Mouse (Mus musculus): ENCODE results near the gene Pnmal2.
"Not testable (repeated sequence)": the region's sequence is repeated elsewhere in the genome, so short reads cannot be mapped to it uniquely, and the experiment has no call there.

The Pnmal2 gene

GRCm38 (mm10) chr7:16945419-16945818 lies 937 bp downstream of the Pnmal2 start:
- no peak for DNase-seq (ENCODE audit: low spot score)

- no peak for DNase-seq (ENCODE audit: low spot score)
Measured at GRCm38 (mm10) chr7:16946441-16947348, 2.2 kb downstream of the Pnmal2 start.

- DNase-seq (ENCODE audit: low spot score), result no peak
Measured at GRCm38 (mm10) chr7:16947349-16947895, 2.9 kb downstream of the Pnmal2 start.

- no peak for DNase-seq (ENCODE audit: low spot score)
Measured at GRCm38 (mm10) chr7:16947959-16948361, 3.5 kb downstream of the Pnmal2 start.

GRCm38 (mm10) chr7:16948923-16949458 lies 4.5 kb downstream of the Pnmal2 start:
- DNase-seq (ENCODE audit: low spot score), result no peak

GRCm38 (mm10) chr7:16949908-16950841 lies 5.7 kb downstream of the Pnmal2 start:
- peak; percentile 72 for DNase-seq (ENCODE audit: low spot score)

- peak; percentile 72 for DNase-seq (ENCODE audit: low spot score)
Measured at GRCm38 (mm10) chr7:16950861-16951635, 6.6 kb downstream of the Pnmal2 start.

GRCm38 (mm10) chr7:16953776-16954175 lies 9.3 kb downstream of the Pnmal2 start:
- not testable (repeated sequence) for DNase-seq (ENCODE audit: low spot score)

GRCm38 (mm10) chr7:16955712-16956111 lies 11.2 kb downstream of the Pnmal2 start:
- DNase-seq (ENCODE audit: low spot score), result no peak

- no peak for DNase-seq (ENCODE audit: low spot score)
Measured at GRCm38 (mm10) chr7:16956410-16957265, 12.2 kb downstream of the Pnmal2 start.

GRCm38 (mm10) chr7:16959539-16960187 lies 15.2 kb downstream of the Pnmal2 start, which contains the start of gene Pnmal1:
Gene Pnmal1, plus strand, starts transcription at chr7:16959679.
- DNase-seq (ENCODE audit: low spot score), result no peak

GRCm38 (mm10) chr7:16961678-16962077 lies 17.2 kb downstream of the Pnmal2 start:
- no peak for DNase-seq (ENCODE audit: low spot score)

- DNase-seq (ENCODE audit: low spot score), result no peak
Measured at GRCm38 (mm10) chr7:16968414-16968813, 23.9 kb downstream of the Pnmal2 start.

- DNase-seq (ENCODE audit: low spot score), result no peak
Measured at GRCm38 (mm10) chr7:16971160-16971559, 26.7 kb downstream of the Pnmal2 start.

- DNase-seq (ENCODE audit: low spot score), result no peak
Measured at GRCm38 (mm10) chr7:16974018-16974417, 29.5 kb downstream of the Pnmal2 start.

GRCm38 (mm10) chr7:16976298-16976697 lies 31.8 kb downstream of the Pnmal2 start:
- no peak for DNase-seq (ENCODE audit: low spot score)

GRCm38 (mm10) chr7:16978173-16978572 lies 33.7 kb downstream of the Pnmal2 start:
- DNase-seq (ENCODE audit: low spot score), result no peak

GRCm38 (mm10) chr7:16978593-16978992 lies 34.1 kb downstream of the Pnmal2 start:
- no peak for DNase-seq (ENCODE audit: low spot score)

- DNase-seq (ENCODE audit: low spot score), result no peak
Measured at GRCm38 (mm10) chr7:16980348-16980747, 35.9 kb downstream of the Pnmal2 start.
